Mouse (Mus musculus) neural tube, embryonic 14.5 days (tissue): Measurements from ENCODE around the gene Olfr1411. TPM values are rescaled to one million over a fixed set of nuclear protein-coding genes. Genes with fewer than 3 reads are reported as not detected.
A peak's percentile ranks its signal among the peaks of the same experiment; 100 is the strongest.

Source experiments
- ATAC-seq: fragments of 200-750 bp; cut with Nextera tagmentation; 2 replicates; pipeline ENCODE4 v1.8.0; 2017; ENCODE audit warnings: low read depth, mild to moderate bottlenecking, moderate TSS enrichment, moderate library complexity
- H3K27ac ChIP-seq: fragments of 300-500 bp; sonication (generic); 2 replicates; pipeline ENCODE4 v1.5.1; 2014; ENCODE audit warnings: low read depth, mild to moderate bottlenecking, control low read depth, low read length, moderate library complexity, mixed read lengths
- H3K27me3 ChIP-seq: fragments of 300-500 bp; sonication (generic); 2 replicates; pipeline ENCODE4 v1.6.1; 2014; ENCODE audit warnings: low read length; ENCODE audit not compliant: control insufficient read depth, insufficient read depth
- H3K36me3 ChIP-seq: fragments of 300-500 bp; sonication (generic); 2 replicates; pipeline ENCODE4 v1.6.1; 2014; ENCODE audit warnings: low read length, mixed read lengths; ENCODE audit not compliant: control insufficient read depth, insufficient read depth
- H3K4me1 ChIP-seq: fragments of 300-500 bp; sonication (generic); 2 replicates; pipeline ENCODE4 v1.6.1; 2014; ENCODE audit warnings: low read length; ENCODE audit not compliant: control insufficient read depth, insufficient read depth
- H3K4me2 ChIP-seq: fragments of 300-500 bp; sonication (generic); 2 replicates; pipeline ENCODE4 v1.6.1; 2014; ENCODE audit warnings: mild to moderate bottlenecking, low read depth, low read length, control low read depth
- H3K4me3 ChIP-seq: fragments of 300-500 bp; sonication (generic); 2 replicates; pipeline ENCODE4 v1.5.1; 2014; ENCODE audit warnings: low read depth, low read length, control low read depth, mixed read lengths
- H3K9ac ChIP-seq: fragments of 300-500 bp; sonication (generic); replicated peaks from 2 replicates; pipeline ENCODE4 v1.6.1; 2014; ENCODE audit warnings: low read depth, mild to moderate bottlenecking, control low read depth, low read length, mixed read lengths
- H3K9me3 ChIP-seq: fragments of 300-500 bp; sonication (generic); 2 replicates; pipeline ENCODE4 v1.6.1; 2016; ENCODE audit warnings: low read length; ENCODE audit not compliant: control insufficient read depth
- WGBS: fragments of 180-500 bp; shearing (Covaris S2); extraction: QIAGEN DNeasy Blood & Tissue Kit; methylation state at CpG from one replicate; pipeline ENCODE4 v1.1.7; 2014; 5-methylcytosine and 5-hydroxymethylcytosine counted together
- polyA plus RNA-seq: library from polyadenylated mRNA; unstranded; fragments of >200 nt; fragmentation: Nextera tagmentation; extraction: Ambion mirVana; gene quantifications from 2 replicates; pipeline ENCODE4 v1.2.1, GENCODE M21; 2014

Gene Olfr1411
- polyA plus RNA-seq, 1 experiment from 2014 or later: not detected

GRCm38 (mm10) chr1:92634976-92635599 lies 40.9 kb downstream of the Olfr1411 start:
- WGBS: 71% methylated on average over 4 of the region's 4 CpGs
- Histone ChIP-seq H3K4me2 (no peak overlapping the region), H3K27ac (no peak overlapping the region), H3K9ac (no peak overlapping the region), H3K27me3 (no peaks in the 10 kb centered on the region), H3K4me1 (0 out of 2 replicates have a peak, but pooled peaks cover 1% of the 10 kb centered on the region), H3K36me3 (peaks cover 23% of the 10 kb centered on the region), H3K4me3 (no peak overlapping the region), H3K9me3 (no peaks in the 10 kb centered on the region)
- peak; percentile 54; the same call in 1 of the 2 replicates for ATAC-seq

GRCm38 (mm10) chr1:92636015-92636414 lies 41.8 kb downstream of the Olfr1411 start:
- no peak overlapping the region for H3K4me3 ChIP-seq
- peak overlapping the region; percentile 7; the same call in 1 of the 2 replicates for H3K27ac ChIP-seq
- H3K36me3 ChIP-seq: peaks cover 23% of the 10 kb centered on the region
- ATAC-seq: no peak
- no peaks in the 10 kb centered on the region for H3K27me3 ChIP-seq
- 94% methylated on average over 8 of the region's 8 CpGs for WGBS
- H3K4me1 ChIP-seq: peaks cover 10% of the 10 kb centered on the region
- no peak overlapping the region for H3K4me2 ChIP-seq
- H3K9ac ChIP-seq: no peak overlapping the region
- no peaks in the 10 kb centered on the region for H3K9me3 ChIP-seq

GRCm38 (mm10) chr1:92636676-92637075 lies 42.5 kb downstream of the Olfr1411 start:
- no peak overlapping the region for H3K27ac ChIP-seq
- no peak overlapping the region for H3K4me2 ChIP-seq
- WGBS: 97% methylated on average over 11 of the region's 11 CpGs
- no peaks in the 10 kb centered on the region for H3K9me3 ChIP-seq
- peaks cover 23% of the 10 kb centered on the region for H3K36me3 ChIP-seq
- ATAC-seq: no peak
- H3K4me1 ChIP-seq: peaks cover 10% of the 10 kb centered on the region
- H3K27me3 ChIP-seq: no peaks in the 10 kb centered on the region
- no peak overlapping the region for H3K9ac ChIP-seq
- no peak overlapping the region for H3K4me3 ChIP-seq

- no peaks in the 10 kb centered on the region for H3K27me3 ChIP-seq
- no peak overlapping the region for H3K4me3 ChIP-seq
- no peak overlapping the region for H3K9ac ChIP-seq
- peaks cover 10% of the 10 kb centered on the region for H3K4me1 ChIP-seq
- no peak overlapping the region for H3K4me2 ChIP-seq
- no peaks in the 10 kb centered on the region for H3K9me3 ChIP-seq
- H3K36me3 ChIP-seq: peaks cover 23% of the 10 kb centered on the region
- WGBS: 93% methylated on average over 15 of the region's 15 CpGs
- H3K27ac ChIP-seq: no peak overlapping the region
- no peak for ATAC-seq
Measured at GRCm38 (mm10) chr1:92637501-92638172, 43.4 kb downstream of the Olfr1411 start.

GRCm38 (mm10) chr1:92638181-92638580 lies 44.0 kb downstream of the Olfr1411 start:
- ATAC-seq: no peak
- WGBS: 98% methylated on average over 3 of the region's 3 CpGs

GRCm38 (mm10) chr1:92638736-92639135 lies 44.5 kb downstream of the Olfr1411 start:
- H3K27me3 ChIP-seq: no peaks in the 10 kb centered on the region
- H3K4me3 ChIP-seq: no peak overlapping the region
- no peak overlapping the region for H3K9ac ChIP-seq
- ATAC-seq: no peak
- H3K4me1 ChIP-seq: peaks cover 10% of the 10 kb centered on the region
- peaks cover 23% of the 10 kb centered on the region for H3K36me3 ChIP-seq
- no peak overlapping the region for H3K4me2 ChIP-seq
- no peaks in the 10 kb centered on the region for H3K9me3 ChIP-seq
- H3K27ac ChIP-seq: no peak overlapping the region
- WGBS: 92% methylated on average over 4 of the region's 4 CpGs

More at GRCm38 (mm10) chr1:92638181-92638580, 44.0 kb downstream of the Olfr1411 start:
- Histone ChIP-seq H3K27me3 (no peaks in the 10 kb centered on the region), H3K4me2 (no peak overlapping the region), H3K36me3 (peaks cover 23% of the 10 kb centered on the region), H3K4me3 (no peak overlapping the region), H3K9me3 (no peaks in the 10 kb centered on the region), H3K4me1 (peaks cover 10% of the 10 kb centered on the region), H3K9ac (no peak overlapping the region), H3K27ac (no peak overlapping the region)

- 87% methylated on average over 6 of the region's 6 CpGs for WGBS
- no peak overlapping the region for H3K4me3 ChIP-seq
- H3K9ac ChIP-seq: no peak overlapping the region
- no peaks in the 10 kb centered on the region for H3K27me3 ChIP-seq
- H3K4me2 ChIP-seq: peak overlapping the region; percentile 98
- H3K9me3 ChIP-seq: no peaks in the 10 kb centered on the region
- H3K36me3 ChIP-seq: peaks cover 23% of the 10 kb centered on the region
- no peak overlapping the region for H3K27ac ChIP-seq
- H3K4me1 ChIP-seq: peaks cover 10% of the 10 kb centered on the region
- no peak for ATAC-seq
Measured at GRCm38 (mm10) chr1:92640393-92640792, 46.2 kb downstream of the Olfr1411 start.

GRCm38 (mm10) chr1:92641514-92642272 lies 47.5 kb downstream of the Olfr1411 start, which contains the start of gene Cops9:
Cops9 (minus strand) TSS chr1:92641985.
- peak; percentile 94 for ATAC-seq
- Histone ChIP-seq H3K4me1 (peaks cover 10% of the 10 kb centered on the region), H3K27me3 (no peaks in the 10 kb centered on the region), H3K27ac (peak within 1 kb of the TSS; percentile 82), H3K4me3 (peak within 1 kb of the TSS; percentile 90), H3K9me3 (no peaks in the 10 kb centered on the region), H3K9ac (peak within 1 kb of the TSS; percentile 94), H3K36me3 (peaks cover 15% of the 10 kb centered on the region), H3K4me2 (peak within 1 kb of the TSS; percentile 98)
- WGBS: 3% methylated on average over 50 of the region's 50 CpGs

GRCm38 (mm10) chr1:92643691-92644090 lies 49.5 kb downstream of the Olfr1411 start:
- no peak for ATAC-seq
- Histone ChIP-seq H3K9ac (no peak overlapping the region), H3K4me3 (no peak overlapping the region), H3K9me3 (no peaks in the 10 kb centered on the region), H3K27ac (no peak overlapping the region), H3K27me3 (no peaks in the 10 kb centered on the region), H3K4me2 (no peak overlapping the region), H3K4me1 (peaks cover 10% of the 10 kb centered on the region), H3K36me3 (no peaks in the 10 kb centered on the region)
- 50% methylated on average over 4 of the region's 4 CpGs for WGBS
